Mouse (Mus musculus): ENCODE measurements around the gene Doc2g. TPM values are rescaled to one million over a fixed set of nuclear protein-coding genes. Genes with fewer than 3 reads are reported as not detected.
"Not testable (repeated sequence)": the region's sequence is repeated elsewhere in the genome, so short reads cannot be mapped to it uniquely, and the experiment has no call there.

The Doc2g gene
- polyA plus RNA-seq, 1 experiment from 2014 or later = 84.9 TPM

DNA sequence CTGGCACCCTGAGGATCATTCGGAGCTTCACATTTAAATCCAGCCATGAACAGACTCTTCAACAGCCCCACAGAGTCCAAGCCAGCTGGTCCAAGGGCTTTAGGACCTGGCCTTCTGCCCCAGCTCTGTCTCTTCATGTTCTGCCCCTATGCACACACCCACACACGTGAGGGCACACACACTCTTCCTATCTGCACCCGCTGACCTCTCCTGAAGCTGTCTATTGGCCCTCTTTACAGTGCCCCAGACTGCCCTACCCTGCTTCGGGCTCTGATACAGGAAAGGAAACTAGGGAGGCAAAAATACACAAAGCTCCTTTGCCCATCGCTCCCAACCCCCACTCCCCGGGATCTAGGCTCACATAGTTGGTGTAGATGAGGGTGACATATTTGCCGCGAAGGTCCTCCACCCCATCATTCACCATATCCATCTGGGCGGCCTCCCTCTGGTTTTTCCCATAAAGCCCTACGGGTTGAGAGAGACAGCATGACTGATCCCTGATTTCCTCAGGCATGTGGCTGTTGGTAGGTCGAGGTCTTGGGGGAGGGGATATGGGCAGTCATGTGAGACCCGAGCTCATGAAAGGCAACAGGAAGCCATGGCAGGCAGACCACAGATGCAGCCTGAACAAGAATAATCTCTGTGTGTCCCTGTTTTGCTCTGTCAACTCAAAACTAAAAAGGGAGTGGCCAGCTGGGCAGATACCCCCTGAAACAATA, 33.4 kb downstream of the Doc2g start:
- 74% methylated on average over 12 of the region's 12 CpGs for WGBS
- H3K27me3 ChIP-seq (ENCODE audit: control insufficient read depth, insufficient read depth, low read length) = no peaks in the 10 kb centered on the region
- ATAC-seq (replicated peaks; ENCODE audit: extremely low read depth, insufficient read depth, low FRiP score) = no peak
- no peak overlapping the region for H3K4me2 ChIP-seq (ENCODE audit: low read depth, low read length)
- H3K4me3 ChIP-seq (ENCODE audit: low read length) = no peak overlapping the region
- H3K36me3 ChIP-seq (ENCODE audit: control insufficient read depth, insufficient read depth) = peaks cover 2% of the 10 kb centered on the region
- H3K9ac ChIP-seq (ENCODE audit: low read length) = no peak overlapping the region
- H3K4me1 ChIP-seq (ENCODE audit: control insufficient read depth, insufficient read depth, low read length) = peaks cover 12% of the 10 kb centered on the region; the same call in 1 of the 2 replicates
- H3K27ac ChIP-seq (ENCODE audit: low read length) = no peak overlapping the region
- H3K9me3 ChIP-seq (replicated peaks; ENCODE audit: control insufficient read depth, low read length) = no peaks in the 10 kb centered on the region

DNA sequence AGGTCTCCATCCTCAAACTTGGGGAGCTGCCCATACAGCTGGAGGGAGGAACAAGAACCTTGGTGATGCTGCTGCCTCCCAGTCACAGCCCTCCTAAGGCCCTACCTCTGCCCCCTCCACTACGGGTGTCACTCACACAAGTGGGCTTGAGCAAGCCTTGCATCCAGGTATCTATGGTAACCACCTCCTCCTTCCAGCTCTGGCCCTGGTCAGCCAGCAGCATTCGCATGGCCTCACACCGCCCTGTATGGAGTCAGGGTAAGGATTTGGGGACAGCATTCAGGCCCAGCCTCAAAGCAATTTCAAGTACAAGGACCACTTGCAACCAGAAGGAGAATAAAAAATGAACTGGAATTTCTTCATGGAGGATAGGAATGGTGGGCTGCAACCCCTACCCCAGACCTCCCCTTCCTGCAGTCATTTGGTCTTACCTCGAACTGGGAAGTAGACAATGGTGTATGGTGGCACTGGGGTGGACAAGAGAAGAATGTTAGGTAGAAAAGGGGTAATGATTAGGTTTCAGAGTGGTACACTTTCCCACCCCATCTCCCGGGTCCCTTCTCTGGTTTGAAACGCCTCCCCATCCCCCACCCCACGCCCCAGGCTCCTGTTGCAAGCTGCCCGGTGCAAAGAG, 34.2 kb downstream of the Doc2g start:
- H3K9ac ChIP-seq (ENCODE audit: low read length) = peak overlapping the region; percentile 89
- 0 out of 2 replicates have a peak, but pooled peaks have one; percentile 5 for ATAC-seq (replicated peaks; ENCODE audit: extremely low read depth, insufficient read depth, low FRiP score)
- H3K4me1 ChIP-seq (ENCODE audit: control insufficient read depth, insufficient read depth, low read length) = peaks cover 12% of the 10 kb centered on the region; the same call in 1 of the 2 replicates
- not testable (repeated sequence) for H3K27me3 ChIP-seq (ENCODE audit: control insufficient read depth, insufficient read depth, low read length); H3K9me3 ChIP-seq (replicated peaks; ENCODE audit: control insufficient read depth, low read length); H3K36me3 ChIP-seq (ENCODE audit: control insufficient read depth, insufficient read depth)
- H3K4me2 ChIP-seq (ENCODE audit: low read depth, low read length) = peak overlapping the region; percentile 85
- 29% methylated on average over 7 of the region's 8 CpGs for WGBS
- H3K27ac ChIP-seq (ENCODE audit: low read length) = peak overlapping the region; percentile 85
- H3K4me3 ChIP-seq (ENCODE audit: low read length) = peak overlapping the region; percentile 67

DNA sequence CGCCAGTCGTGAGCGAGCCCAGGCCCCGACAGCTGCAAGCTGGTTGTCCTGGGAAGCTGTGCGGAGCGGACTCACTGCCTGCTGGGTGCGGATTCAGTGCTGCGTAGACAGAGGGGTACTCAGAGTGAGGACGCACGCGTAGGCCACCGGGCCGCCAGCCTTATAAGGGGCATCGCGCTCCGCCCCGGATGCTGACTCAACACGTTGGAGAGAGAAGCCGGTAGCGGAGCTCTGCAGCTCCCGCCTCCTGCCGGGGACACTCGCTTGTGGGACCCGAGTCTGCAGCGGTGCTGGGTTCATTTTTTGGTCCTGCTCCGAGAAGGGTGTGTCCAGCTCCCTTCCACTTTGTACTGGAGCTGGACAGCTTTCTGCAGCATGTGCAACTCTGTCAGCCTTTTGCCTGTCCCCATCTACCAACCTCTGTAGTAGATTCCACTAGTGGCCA, 34.7 kb downstream of the Doc2g start, which contains the start of gene Gstp1:
TSS of gene Gstp1 (minus strand) at position 198 of the 445 bp plus-strand sequence.
- no peaks in the 10 kb centered on the region for H3K27me3 ChIP-seq (ENCODE audit: control insufficient read depth, insufficient read depth, low read length)
- H3K4me2 ChIP-seq (ENCODE audit: low read depth, low read length) = peak within 1 kb of the TSS; percentile 85
- H3K36me3 ChIP-seq (ENCODE audit: control insufficient read depth, insufficient read depth) = peaks cover 2% of the 10 kb centered on the region
- H3K4me1 ChIP-seq (ENCODE audit: control insufficient read depth, insufficient read depth, low read length) = peaks cover 12% of the 10 kb centered on the region; the same call in 1 of the 2 replicates
- H3K4me3 ChIP-seq (ENCODE audit: low read length) = peak within 1 kb of the TSS; percentile 67
- under 1% methylated on average over 26 of the region's 26 CpGs for WGBS
- peak; percentile 93 for ATAC-seq (replicated peaks; ENCODE audit: extremely low read depth, insufficient read depth, low FRiP score)
- H3K27ac ChIP-seq (ENCODE audit: low read length) = peak within 1 kb of the TSS; percentile 85
- H3K9me3 ChIP-seq (replicated peaks; ENCODE audit: control insufficient read depth, low read length) = no peaks in the 10 kb centered on the region
- peak within 1 kb of the TSS; percentile 89 for H3K9ac ChIP-seq (ENCODE audit: low read length)

DNA sequence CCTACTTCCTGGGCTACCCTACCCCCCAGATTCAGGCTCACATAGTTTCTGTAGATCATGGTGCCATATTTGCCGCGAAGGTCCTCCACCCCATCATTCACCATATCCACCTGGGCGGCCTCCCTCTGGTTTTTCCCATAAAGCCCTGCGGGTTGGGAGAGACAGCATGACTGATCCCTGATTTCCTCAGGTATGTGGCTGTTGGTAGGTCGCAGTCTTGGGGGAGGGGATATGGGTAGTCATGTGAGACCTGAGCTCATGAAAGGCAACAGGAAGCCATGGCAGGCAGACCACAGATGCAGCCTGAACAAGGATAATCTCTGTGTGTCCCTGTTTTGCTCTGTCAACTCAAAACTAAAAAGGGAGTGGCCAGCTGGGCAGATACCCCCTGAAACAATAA, 37.8 kb downstream of the Doc2g start:
- WGBS = 84% methylated on average over 5 of the region's 5 CpGs
- H3K9me3 ChIP-seq (replicated peaks; ENCODE audit: control insufficient read depth, low read length); H3K4me2 ChIP-seq (ENCODE audit: low read depth, low read length); H3K27ac ChIP-seq (ENCODE audit: low read length); ATAC-seq (replicated peaks; ENCODE audit: extremely low read depth, insufficient read depth, low FRiP score); H3K27me3 ChIP-seq (ENCODE audit: control insufficient read depth, insufficient read depth, low read length); H3K4me3 ChIP-seq (ENCODE audit: low read length); H3K9ac ChIP-seq (ENCODE audit: low read length); H3K36me3 ChIP-seq (ENCODE audit: control insufficient read depth, insufficient read depth): not testable (repeated sequence)
- H3K4me1 ChIP-seq (ENCODE audit: control insufficient read depth, insufficient read depth, low read length) = peaks cover 12% of the 10 kb centered on the region; the same call in 1 of the 2 replicates

DNA sequence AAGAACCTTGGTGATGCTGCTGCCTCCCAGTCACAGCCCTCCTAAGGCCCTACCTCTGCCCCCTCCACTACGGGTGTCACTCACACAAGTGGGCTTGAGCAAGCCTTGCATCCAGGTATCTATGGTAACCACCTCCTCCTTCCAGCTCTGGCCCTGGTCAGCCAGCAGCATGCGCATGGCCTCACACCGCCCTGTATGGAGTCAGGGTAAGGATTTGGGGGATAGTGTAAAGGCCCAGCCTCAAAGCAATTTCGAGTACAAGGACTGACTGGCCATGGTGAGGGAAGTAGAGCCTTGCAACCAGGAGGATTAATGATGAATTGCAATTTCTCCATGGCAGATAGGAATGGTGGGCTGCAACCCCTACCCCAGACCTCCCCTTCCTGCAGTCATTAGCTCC, 38.4 kb downstream of the Doc2g start:
- H3K9ac ChIP-seq (ENCODE audit: low read length); H3K36me3 ChIP-seq (ENCODE audit: control insufficient read depth, insufficient read depth); H3K27ac ChIP-seq (ENCODE audit: low read length); H3K27me3 ChIP-seq (ENCODE audit: control insufficient read depth, insufficient read depth, low read length); ATAC-seq (replicated peaks; ENCODE audit: extremely low read depth, insufficient read depth, low FRiP score); H3K4me2 ChIP-seq (ENCODE audit: low read depth, low read length); H3K9me3 ChIP-seq (replicated peaks; ENCODE audit: control insufficient read depth, low read length); H3K4me3 ChIP-seq (ENCODE audit: low read length); H3K4me1 ChIP-seq (ENCODE audit: control insufficient read depth, insufficient read depth, low read length): not testable (repeated sequence)
- WGBS = 77% methylated on average over 3 of the region's 4 CpGs

DNA sequence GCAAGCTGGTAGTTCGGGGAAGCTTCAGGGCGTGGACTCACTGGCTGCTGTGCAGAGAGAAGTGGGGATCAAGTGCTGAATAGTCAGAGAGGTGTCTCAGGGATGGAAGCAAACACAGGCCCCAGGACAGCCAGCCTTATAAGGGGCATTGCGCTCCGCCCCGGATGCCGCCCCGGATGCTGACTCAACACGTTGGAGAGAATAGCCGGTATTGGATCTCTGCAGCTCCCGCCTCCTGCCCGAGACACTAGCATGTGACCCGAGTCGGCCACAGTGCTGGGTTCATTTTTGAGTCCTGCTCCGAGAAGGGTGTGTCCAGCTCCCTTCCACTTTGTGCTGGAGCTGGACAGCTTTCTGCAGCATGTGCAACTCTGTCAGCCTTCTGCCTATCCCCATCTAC, 39.0 kb downstream of the Doc2g start:
- H3K27ac ChIP-seq (ENCODE audit: low read length) = no peak overlapping the region
- WGBS = 61% methylated on average over 14 of the region's 14 CpGs

DNA sequence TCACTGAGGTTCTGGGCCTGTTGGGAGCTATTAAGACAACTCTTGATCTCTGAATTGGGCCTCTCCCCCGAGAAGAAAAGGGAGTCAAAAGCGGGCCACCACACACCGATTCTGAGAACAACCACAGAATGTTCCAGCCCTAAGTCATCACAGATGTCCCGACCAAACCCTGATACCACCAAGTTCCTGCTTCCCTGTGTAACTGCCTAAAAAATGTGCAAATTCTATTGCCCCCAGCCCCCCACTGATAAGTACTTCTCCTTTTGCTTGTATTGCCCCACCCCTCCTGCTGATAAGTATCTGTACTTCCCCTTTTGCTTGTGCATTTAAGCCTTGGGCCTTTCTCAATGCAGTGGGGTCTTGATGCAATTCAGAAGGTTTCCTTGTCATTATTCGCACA, 41.0 kb downstream of the Doc2g start:
- H3K27ac ChIP-seq (ENCODE audit: low read length); ATAC-seq (replicated peaks; ENCODE audit: extremely low read depth, insufficient read depth, low FRiP score); H3K27me3 ChIP-seq (ENCODE audit: control insufficient read depth, insufficient read depth, low read length); H3K9me3 ChIP-seq (replicated peaks; ENCODE audit: control insufficient read depth, low read length); H3K4me3 ChIP-seq (ENCODE audit: low read length); H3K9ac ChIP-seq (ENCODE audit: low read length); H3K4me1 ChIP-seq (ENCODE audit: control insufficient read depth, insufficient read depth, low read length); H3K4me2 ChIP-seq (ENCODE audit: low read depth, low read length); H3K36me3 ChIP-seq (ENCODE audit: control insufficient read depth, insufficient read depth): not testable (repeated sequence)
- 78% methylated on average over 5 of the region's 5 CpGs for WGBS

More for the DNA sequence above, 39.0 kb downstream of the Doc2g start:
- H3K27me3 ChIP-seq (ENCODE audit: control insufficient read depth, insufficient read depth, low read length) = no peaks in the 10 kb centered on the region
- no peaks in the 10 kb centered on the region for H3K9me3 ChIP-seq (replicated peaks; ENCODE audit: control insufficient read depth, low read length)
- no peak overlapping the region for H3K4me3 ChIP-seq (ENCODE audit: low read length)
- no peaks in the 10 kb centered on the region for H3K36me3 ChIP-seq (ENCODE audit: control insufficient read depth, insufficient read depth)
- peaks cover 9% of the 10 kb centered on the region; the same call in 1 of the 2 replicates for H3K4me1 ChIP-seq (ENCODE audit: control insufficient read depth, insufficient read depth, low read length)
- peak overlapping the region; percentile 24; the same call in 1 of the 2 replicates for H3K4me2 ChIP-seq (ENCODE audit: low read depth, low read length)
- no peak for ATAC-seq (replicated peaks; ENCODE audit: extremely low read depth, insufficient read depth, low FRiP score)
- H3K9ac ChIP-seq (ENCODE audit: low read length) = no peak overlapping the region

DNA sequence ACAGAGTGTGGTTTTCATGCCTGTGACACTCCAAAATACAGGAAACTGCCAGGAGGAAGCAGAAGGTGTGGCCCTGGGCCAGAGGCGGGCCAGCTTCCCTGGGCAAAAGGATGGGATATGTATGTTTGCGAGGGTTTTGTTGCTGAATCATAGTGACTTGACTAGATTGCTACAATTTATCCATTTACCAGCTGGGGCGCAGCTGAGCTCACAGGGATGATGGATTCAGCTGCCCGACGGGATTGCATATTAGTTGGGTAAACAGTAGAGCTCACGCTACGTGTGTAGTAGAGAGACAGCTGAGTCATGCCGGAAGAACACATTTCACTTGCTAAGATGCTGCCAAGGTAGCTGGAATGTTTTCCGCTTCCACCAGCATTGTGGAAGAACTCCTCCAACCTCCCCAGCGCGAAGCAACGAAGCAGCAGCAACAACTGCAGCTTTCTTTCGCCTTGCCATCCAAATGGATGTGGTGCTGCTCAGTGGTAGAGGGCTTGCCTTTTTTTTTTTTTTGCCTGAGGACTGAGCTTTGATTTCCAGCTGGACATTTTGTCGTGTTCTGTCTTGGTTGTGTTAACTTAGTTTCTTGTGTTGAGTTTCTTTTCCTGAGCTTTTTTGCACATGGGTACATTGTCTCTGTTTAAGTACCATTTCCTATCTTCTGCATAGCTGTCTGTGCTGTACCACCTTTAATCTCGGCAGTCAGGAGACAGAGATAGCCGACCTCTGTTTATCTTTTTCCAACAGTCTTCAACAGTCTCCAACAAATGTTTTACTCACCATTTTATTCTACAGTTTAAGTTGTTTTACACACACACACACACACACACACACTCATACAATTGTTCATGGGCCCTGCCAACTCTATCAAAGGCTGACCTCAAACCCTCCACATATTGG, 43.1 kb downstream of the Doc2g start, which contains the start of gene Gstp2:
TSS of gene Gstp2 (minus strand) at position 58 of the 900 bp plus-strand sequence.
- H3K9ac ChIP-seq (ENCODE audit: low read length) = no peak within 1 kb of the TSS

More for the DNA sequence above, 43.1 kb downstream of the Doc2g start, which contains the start of gene Gstp2:
- Histone ChIP-seq H3K4me3 (ENCODE audit: low read length) (no peak within 1 kb of the TSS), H3K27ac (ENCODE audit: low read length) (no peak within 1 kb of the TSS), H3K27me3 (ENCODE audit: control insufficient read depth, insufficient read depth, low read length) (no peaks in the 10 kb centered on the region), H3K36me3 (ENCODE audit: control insufficient read depth, insufficient read depth) (no peaks in the 10 kb centered on the region), H3K9me3 (replicated peaks; ENCODE audit: control insufficient read depth, low read length) (no peaks in the 10 kb centered on the region), H3K4me2 (ENCODE audit: low read depth, low read length) (peak within 1 kb of the TSS; percentile 27), H3K4me1 (ENCODE audit: control insufficient read depth, insufficient read depth, low read length) (peaks cover 2% of the 10 kb centered on the region; the same call in 1 of the 2 replicates)
- ATAC-seq (replicated peaks; ENCODE audit: extremely low read depth, insufficient read depth, low FRiP score) = peak; percentile 46
- 37% methylated on average over 16 of the region's 16 CpGs for WGBS
